Mouse (Mus musculus) brain, embryonic 14.5 days (tissue): ENCODE data around the gene Ucp2. TPM values are rescaled to one million over a fixed set of nuclear protein-coding genes. Genes with fewer than 3 reads are reported as not detected.

ENCODE experiments used
- DNase-seq: peaks from one replicate; pipeline ENCODE4 v3.0.0-alpha.2; 2011; ENCODE audit warnings: low read depth
- CTCF ChIP-seq: fragments of 200-500 bp; IDR thresholded peaks from 2 replicates; pipeline ENCODE4 v1.5.1; 2012; ENCODE audit warnings: inconsistent platforms, mild to moderate bottlenecking, moderate library complexity, borderline replicate concordance; ENCODE audit not compliant: insufficient read depth, insufficient read length; ENCODE audit errors: extremely low read depth
- POLR2A ChIP-seq: fragments of 200-500 bp; IDR thresholded peaks from 2 replicates; pipeline ENCODE4 v1.6.1; 2012; ENCODE audit warnings: mild to moderate bottlenecking, inconsistent platforms, borderline replicate concordance; ENCODE audit not compliant: poor library complexity, insufficient read depth, insufficient read length, severe bottlenecking; ENCODE audit errors: extremely low read depth
- polyA plus RNA-seq: library from polyadenylated mRNA; depleted of rRNA; stranded (reverse); fragments of >200 nt; gene quantifications from 2 replicates; pipeline ENCODE4 v1.2.3, GENCODE M21; 2012

Ucp2 gene
- polyA plus RNA-seq, 1 experiment = 53.9 TPM

- TF ChIP-seq POLR2A (no peak), CTCF (no peak)
These were observed 27.1 kb downstream of the Ucp2 start for GRCm38 (mm10) chr7:100520204-100520603.

GRCm38 (mm10) chr7:100520663-100521285 lies 27.6 kb downstream of the Ucp2 start:
- peak; percentile 90 for DNase-seq
- TF ChIP-seq POLR2A = no peak
- peak; percentile 97 for TF ChIP-seq CTCF

More at GRCm38 (mm10) chr7:100520204-100520603, 27.1 kb downstream of the Ucp2 start:
- DNase-seq = no peak

GRCm38 (mm10) chr7:100522222-100522621 lies 29.1 kb downstream of the Ucp2 start:
- TF ChIP-seq POLR2A = no peak
- no peak for TF ChIP-seq CTCF
- no peak for DNase-seq

GRCm38 (mm10) chr7:100524669-100525068 lies 31.5 kb downstream of the Ucp2 start:
- DNase-seq = no peak
- TF ChIP-seq CTCF (no peak), POLR2A (no peak)

GRCm38 (mm10) chr7:100530766-100531165 lies 37.6 kb downstream of the Ucp2 start:
- no peak for DNase-seq
- no peak for TF ChIP-seq POLR2A
- no peak for TF ChIP-seq CTCF

- TF ChIP-seq POLR2A (no peak), CTCF (no peak)
- DNase-seq = no peak
These were observed 40.4 kb downstream of the Ucp2 start for GRCm38 (mm10) chr7:100533503-100533902.

GRCm38 (mm10) chr7:100534216-100534615 lies 41.1 kb downstream of the Ucp2 start:
- no peak for TF ChIP-seq CTCF
- TF ChIP-seq POLR2A = no peak
- no peak for DNase-seq

GRCm38 (mm10) chr7:100535831-100536230 lies 42.7 kb downstream of the Ucp2 start:
- no peak for TF ChIP-seq CTCF
- TF ChIP-seq POLR2A = no peak
- no peak for DNase-seq

- TF ChIP-seq POLR2A (peak; percentile 44; the same call in 1 of the 2 replicates), CTCF (no peak)
- peak; percentile 98 for DNase-seq
These were observed 43.8 kb downstream of the Ucp2 start, which contains the start of gene Coa4 for GRCm38 (mm10) chr7:100536804-100537518. TSS of gene Coa4 (plus strand) at chr7:100537071.

- TF ChIP-seq CTCF (no peak), POLR2A (no peak)
These were observed 44.4 kb downstream of the Ucp2 start for GRCm38 (mm10) chr7:100537519-100537902.

GRCm38 (mm10) chr7:100539516-100539915 lies 46.4 kb downstream of the Ucp2 start:
- TF ChIP-seq CTCF = no peak
- DNase-seq = no peak

More at GRCm38 (mm10) chr7:100537519-100537902, 44.4 kb downstream of the Ucp2 start:
- DNase-seq = no peak

- DNase-seq = no peak
- TF ChIP-seq CTCF (no peak), POLR2A (no peak)
These were observed 51.3 kb downstream of the Ucp2 start for GRCm38 (mm10) chr7:100544437-100544836.
